Mouse (Mus musculus): ENCODE results near the gene Kyat3. TPM values are rescaled to one million over a fixed set of nuclear protein-coding genes. Genes with fewer than 3 reads are reported as not detected.
"Not testable (repeated sequence)": the region's sequence is repeated elsewhere in the genome, so short reads cannot be mapped to it uniquely, and the experiment has no call there.

The Kyat3 gene
- polyA plus RNA-seq (2015; fragmentation: Nextera tagmentation; extraction: Ambion mirVana) = 19.5 and 22.4 TPM in 2 replicates

- H3K9me3 ChIP-seq = peaks cover 7% of the 10 kb centered on the region; the same call in 1 of the 2 replicates
- H3K27me3 ChIP-seq = peaks cover 10% of the 10 kb centered on the region; the same call in 1 of the 2 replicates
- peak within 1 kb of the TSS; percentile 73 for H3K27ac ChIP-seq
- 0 out of 2 replicates have a peak, but pooled peaks cover 3% of the 10 kb centered on the region for H3K36me3 ChIP-seq
- WGBS = under 1% methylated on average over 48 of the region's 48 CpGs
- peak within 1 kb of the TSS; percentile 73 for H3K9ac ChIP-seq
- H3K4me3 ChIP-seq = peak within 1 kb of the TSS; percentile 61
- peak within 1 kb of the TSS; percentile 81 for H3K4me2 ChIP-seq
- peak; percentile 99 for ATAC-seq (ENCODE audit: insufficient number of reproducible peaks, insufficient read depth, low FRiP score, low TSS enrichment, low read depth)
- peaks cover 17% of the 10 kb centered on the region for H3K4me1 ChIP-seq
Observed at GRCm38 (mm10) chr3:142700442-142701322, at the start of gene Kyat3. Gene Kyat3 (plus strand): TSS chr3:142701051.

GRCm38 (mm10) chr3:142664723-142665122 lies 36.1 kb upstream of the Kyat3 start:
- ATAC-seq (ENCODE audit: insufficient number of reproducible peaks, insufficient read depth, low FRiP score, low TSS enrichment, low read depth) = no peak
- 93% methylated on average over 8 of the region's 8 CpGs for WGBS
- no peaks in the 10 kb centered on the region for H3K4me1 ChIP-seq
- H3K9me3 ChIP-seq = no peaks in the 10 kb centered on the region
- H3K27me3 ChIP-seq = no peaks in the 10 kb centered on the region
- H3K36me3 ChIP-seq = no peaks in the 10 kb centered on the region
- H3K4me2 ChIP-seq = no peak overlapping the region
- H3K4me3 ChIP-seq = no peak overlapping the region
- H3K9ac ChIP-seq = no peak overlapping the region
- no peak overlapping the region for H3K27ac ChIP-seq

DNA sequence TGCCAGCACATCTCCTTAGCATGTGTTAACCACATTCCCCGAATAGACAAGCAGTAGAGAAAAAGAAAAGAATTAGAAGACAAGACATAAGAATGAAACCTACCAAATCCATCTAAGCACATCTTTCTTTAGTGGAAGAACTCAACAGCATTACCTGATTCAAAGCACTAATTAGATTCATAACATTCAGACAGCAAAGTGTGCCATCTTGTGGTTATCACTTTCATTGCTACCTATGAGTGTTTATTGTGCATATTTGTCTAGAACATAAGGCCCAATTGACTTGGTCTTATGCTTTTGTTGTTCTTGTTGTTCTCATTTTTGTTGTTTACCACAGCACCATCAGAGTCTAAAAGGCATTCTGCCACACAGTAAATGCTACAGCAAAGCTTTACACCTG lies 26.2 kb upstream of the Kyat3 start:
- no peaks in the 10 kb centered on the region for H3K9me3 ChIP-seq
- 86% methylated on average over 1 of the region's 1 CpGs for WGBS
- no peaks in the 10 kb centered on the region for H3K27me3 ChIP-seq
- H3K36me3 ChIP-seq = no peaks in the 10 kb centered on the region
- ATAC-seq (ENCODE audit: insufficient number of reproducible peaks, insufficient read depth, low FRiP score, low TSS enrichment, low read depth) = no peak
- no peak overlapping the region for H3K4me2 ChIP-seq
- no peak overlapping the region for H3K4me3 ChIP-seq
- no peak overlapping the region for H3K27ac ChIP-seq
- H3K4me1 ChIP-seq = no peaks in the 10 kb centered on the region
- H3K9ac ChIP-seq = no peak overlapping the region

DNA sequence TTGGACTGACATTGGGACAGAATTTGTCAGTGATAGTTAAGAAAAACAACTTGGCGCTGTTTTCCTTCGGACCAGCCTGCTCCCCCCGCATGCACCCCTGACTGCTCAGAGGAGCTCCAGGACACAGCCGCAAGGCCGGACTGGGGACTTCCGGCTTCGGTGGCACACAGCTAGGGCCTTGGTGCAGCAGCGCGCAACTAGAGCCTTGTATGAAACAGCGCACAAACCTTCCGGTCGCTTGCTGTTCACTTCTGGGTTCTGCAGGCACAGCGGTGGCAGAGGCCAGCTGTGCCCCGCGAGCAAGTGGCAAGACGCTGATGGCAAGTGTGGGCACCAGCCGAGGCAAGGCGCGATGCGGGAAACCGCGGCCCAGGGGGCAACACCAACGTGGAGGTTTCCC lies 12.9 kb upstream of the Kyat3 start:
- H3K9ac ChIP-seq = 0 out of 2 replicates have a peak overlapping the region, but pooled peaks have one; percentile 11
- peak overlapping the region; percentile 19 for H3K4me3 ChIP-seq
- peak overlapping the region; percentile 43 for H3K4me2 ChIP-seq
- H3K27ac ChIP-seq = no peak overlapping the region
- WGBS = 65% methylated on average over 23 of the region's 23 CpGs
- H3K4me1 ChIP-seq = no peaks in the 10 kb centered on the region
- H3K27me3 ChIP-seq = no peaks in the 10 kb centered on the region
- no peak for ATAC-seq (ENCODE audit: insufficient number of reproducible peaks, insufficient read depth, low FRiP score, low TSS enrichment, low read depth)
- no peaks in the 10 kb centered on the region for H3K36me3 ChIP-seq
- H3K9me3 ChIP-seq = 0 out of 2 replicates have a peak, but pooled peaks cover 11% of the 10 kb centered on the region

DNA sequence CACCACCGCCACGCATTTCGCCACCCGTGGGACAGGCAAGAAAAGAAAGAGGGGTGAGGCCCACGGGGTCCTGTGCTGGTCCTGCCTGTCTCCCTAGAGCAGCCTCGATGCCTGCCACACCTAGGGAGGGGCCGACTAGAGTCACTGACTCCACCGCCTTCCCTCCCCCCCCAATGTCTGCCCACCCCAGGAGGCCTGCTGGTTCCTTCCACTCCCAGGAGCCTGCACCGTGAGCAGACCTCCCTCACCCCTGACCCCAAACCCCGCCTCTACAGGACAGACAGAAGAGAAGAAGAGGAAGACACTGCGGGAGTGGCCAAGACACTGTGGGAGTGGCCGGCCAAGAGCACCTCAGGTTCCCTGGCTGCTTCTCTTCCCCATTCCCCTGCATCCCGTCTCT lies 12.5 kb upstream of the Kyat3 start:
- Histone ChIP-seq H3K4me2 (peak overlapping the region; percentile 43), H3K9ac (0 out of 2 replicates have a peak overlapping the region, but pooled peaks have one; percentile 11), H3K27ac (no peak overlapping the region), H3K9me3 (0 out of 2 replicates have a peak, but pooled peaks cover 11% of the 10 kb centered on the region), H3K36me3 (no peaks in the 10 kb centered on the region), H3K4me1 (no peaks in the 10 kb centered on the region), H3K4me3 (peak overlapping the region; percentile 19), H3K27me3 (no peaks in the 10 kb centered on the region)
- 54% methylated on average over 10 of the region's 13 CpGs for WGBS
- ATAC-seq (ENCODE audit: insufficient number of reproducible peaks, insufficient read depth, low FRiP score, low TSS enrichment, low read depth) = no peak

- no peaks in the 10 kb centered on the region for H3K9me3 ChIP-seq
- peaks cover 12% of the 10 kb centered on the region for H3K4me1 ChIP-seq
- peaks cover 2% of the 10 kb centered on the region; the same call in 1 of the 2 replicates for H3K27me3 ChIP-seq
- ATAC-seq (ENCODE audit: insufficient number of reproducible peaks, insufficient read depth, low FRiP score, low TSS enrichment, low read depth) = no peak
- no peak overlapping the region for H3K4me2 ChIP-seq
- H3K4me3 ChIP-seq = no peak overlapping the region
- H3K27ac ChIP-seq = no peak overlapping the region
- no peaks in the 10 kb centered on the region for H3K36me3 ChIP-seq
- no peak overlapping the region for H3K9ac ChIP-seq
- 87% methylated on average over 2 of the region's 2 CpGs for whole genome bisulfite sequencing
Observed at GRCm38 (mm10) chr3:142696517-142696916, 4.3 kb upstream of the Kyat3 start.

GRCm38 (mm10) chr3:142701407-142701989 lies 647 bp downstream of the Kyat3 start:
- peaks cover 10% of the 10 kb centered on the region; the same call in 1 of the 2 replicates for H3K27me3 ChIP-seq
- 0 out of 2 replicates have a peak, but pooled peaks cover 3% of the 10 kb centered on the region for H3K36me3 ChIP-seq
- no peak for ATAC-seq (ENCODE audit: insufficient number of reproducible peaks, insufficient read depth, low FRiP score, low TSS enrichment, low read depth)
- WGBS = 21% methylated on average over 15 of the region's 15 CpGs
- no peak overlapping the region; the same call in 1 of the 2 replicates for H3K27ac ChIP-seq
- H3K9me3 ChIP-seq = peaks cover 7% of the 10 kb centered on the region; the same call in 1 of the 2 replicates
- peak overlapping the region; percentile 73 for H3K9ac ChIP-seq
- peak overlapping the region; percentile 61 for H3K4me3 ChIP-seq
- H3K4me2 ChIP-seq = peak overlapping the region; percentile 81
- H3K4me1 ChIP-seq = peaks cover 17% of the 10 kb centered on the region

GRCm38 (mm10) chr3:142706581-142707444 lies 6.0 kb downstream of the Kyat3 start:
- Histone ChIP-seq H3K4me2 (no peak overlapping the region), H3K9me3 (peaks cover 7% of the 10 kb centered on the region; the same call in 1 of the 2 replicates), H3K4me1 (peaks cover 2% of the 10 kb centered on the region; the same call in 1 of the 2 replicates), H3K36me3 (0 out of 2 replicates have a peak, but pooled peaks cover 3% of the 10 kb centered on the region), H3K27me3 (0 out of 2 replicates have a peak, but pooled peaks cover 6% of the 10 kb centered on the region), H3K27ac (no peak overlapping the region), H3K4me3 (no peak overlapping the region), H3K9ac (no peak overlapping the region)
- 90% methylated on average over 17 of the region's 17 CpGs for WGBS
- no peak for ATAC-seq (ENCODE audit: insufficient number of reproducible peaks, insufficient read depth, low FRiP score, low TSS enrichment, low read depth)

- not testable (repeated sequence) for H3K4me2 ChIP-seq; H3K27me3 ChIP-seq; H3K9me3 ChIP-seq; ATAC-seq (ENCODE audit: insufficient number of reproducible peaks, insufficient read depth, low FRiP score, low TSS enrichment, low read depth); H3K27ac ChIP-seq; H3K4me1 ChIP-seq; H3K4me3 ChIP-seq; H3K9ac ChIP-seq; H3K36me3 ChIP-seq
- 84% methylated on average over 13 of the region's 13 CpGs for WGBS
Observed at GRCm38 (mm10) chr3:142708181-142708848, 7.5 kb downstream of the Kyat3 start.

GRCm38 (mm10) chr3:142708849-142709419 lies 8.1 kb downstream of the Kyat3 start:
- Histone ChIP-seq H3K4me3 (no peak overlapping the region), H3K4me2 (no peak overlapping the region), H3K9ac (no peak overlapping the region), H3K27me3 (no peaks in the 10 kb centered on the region), H3K4me1 (no peaks in the 10 kb centered on the region), H3K9me3 (peaks cover 7% of the 10 kb centered on the region; the same call in 1 of the 2 replicates), H3K36me3 (peaks cover 8% of the 10 kb centered on the region; the same call in 1 of the 2 replicates), H3K27ac (no peak overlapping the region)
- 44% methylated on average over 13 of the region's 13 CpGs for WGBS
- ATAC-seq (ENCODE audit: insufficient number of reproducible peaks, insufficient read depth, low FRiP score, low TSS enrichment, low read depth) = no peak
